Mouse (Mus musculus): ENCODE data around the gene Ino80d.

Gene Ino80d

DNA sequence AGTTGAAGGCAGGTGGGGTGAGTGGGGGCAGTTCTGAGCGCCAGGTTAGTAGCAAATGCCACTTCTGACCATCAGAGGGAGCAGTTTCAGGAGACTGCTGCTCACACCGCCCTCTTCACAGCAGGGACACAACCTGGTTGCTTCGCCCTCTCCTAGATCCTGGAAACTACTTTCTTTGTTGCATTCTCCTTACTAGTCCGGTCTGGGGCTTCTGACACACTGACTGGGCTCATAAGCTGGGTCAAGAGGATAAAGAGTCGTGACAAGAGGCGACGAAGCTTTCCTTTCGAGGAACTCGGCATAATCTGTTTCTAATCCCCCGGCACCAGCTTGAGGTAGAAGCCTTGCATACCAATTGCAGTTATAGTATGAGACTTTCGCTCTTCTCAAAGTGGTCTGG lies 129.9 kb downstream of the Ino80d start:
- peak; percentile 36 for DNase-seq

GRCm38 (mm10) chr1:62976742-62977141 lies 137.7 kb downstream of the Ino80d start:
- no peak for DNase-seq

- no peak for DNase-seq
Measured at GRCm38 (mm10) chr1:62966885-62967284, 147.6 kb downstream of the Ino80d start.

- DNase-seq: peak; percentile 48
Measured at GRCm38 (mm10) chr1:62964291-62964690, 150.2 kb downstream of the Ino80d start.

- no peak for DNase-seq
Measured at GRCm38 (mm10) chr1:62956942-62957645, 157.4 kb downstream of the Ino80d start.

GRCm38 (mm10) chr1:62956526-62956925 lies 157.9 kb downstream of the Ino80d start:
- no peak for DNase-seq

GRCm38 (mm10) chr1:62955340-62955739 lies 159.1 kb downstream of the Ino80d start:
- no peak for DNase-seq

DNA sequence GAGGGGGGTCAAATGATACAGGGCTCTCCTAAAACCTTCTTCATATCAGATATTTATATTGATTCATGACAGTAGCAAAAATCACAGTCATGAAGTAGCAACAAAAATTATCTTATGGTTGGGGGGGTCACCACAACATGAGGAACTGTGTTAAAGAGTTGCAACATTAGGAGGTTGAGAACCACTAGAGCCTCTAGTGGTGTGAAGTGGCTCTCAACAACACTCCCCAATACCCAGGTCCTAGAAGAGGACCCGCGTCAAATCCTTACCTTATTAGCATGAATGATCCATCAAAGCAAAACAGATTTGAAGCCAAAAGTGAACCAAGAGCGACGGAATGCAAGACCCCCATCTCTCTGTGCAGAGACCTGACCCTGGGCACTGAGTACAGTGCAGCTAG lies 161.4 kb downstream of the Ino80d start:
- no peak for DNase-seq

GRCm38 (mm10) chr1:62952319-62952718 lies 162.1 kb downstream of the Ino80d start:
- no peak for DNase-seq

DNA sequence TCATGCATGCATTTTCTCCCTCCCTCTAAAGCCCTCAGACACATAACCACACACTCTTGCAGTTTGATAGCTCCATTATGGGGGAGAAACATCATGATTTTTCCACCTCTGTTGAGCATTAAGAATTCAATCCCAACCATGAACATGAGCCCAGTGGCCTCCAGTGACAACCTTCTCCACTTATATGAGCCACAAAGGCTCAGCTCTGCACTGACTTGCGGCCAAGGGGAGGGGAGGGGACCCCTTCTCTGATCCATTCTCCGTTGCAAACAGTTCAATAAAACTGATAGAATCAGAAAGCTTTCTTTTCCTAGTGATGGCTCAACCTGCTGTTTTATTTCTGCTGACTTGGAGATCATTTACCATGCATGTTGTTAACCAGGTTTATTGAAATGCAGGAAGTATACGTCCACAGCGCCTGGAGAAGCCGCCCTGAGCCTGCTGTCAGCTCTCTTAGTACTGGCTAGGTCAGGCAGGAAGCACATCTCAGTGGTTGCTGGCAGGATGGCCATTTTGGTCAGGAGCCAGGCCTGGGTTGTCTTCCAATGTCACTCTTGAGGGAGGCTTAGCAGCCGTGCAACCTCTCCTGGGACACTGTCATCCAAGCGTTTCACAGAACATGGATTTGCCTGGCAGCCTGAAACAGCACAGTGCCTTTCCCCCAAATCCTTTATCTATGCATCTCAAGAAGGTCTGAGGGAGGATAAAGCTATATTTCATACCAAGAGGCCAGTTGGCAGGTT lies 163.2 kb downstream of the Ino80d start:
- DNase-seq: peak; percentile 75

- DNase-seq: no peak
Measured at GRCm38 (mm10) chr1:62950526-62950925, 163.9 kb downstream of the Ino80d start.

- DNase-seq: no peak
Measured at GRCm38 (mm10) chr1:62947807-62948206, 166.7 kb downstream of the Ino80d start.

DNA sequence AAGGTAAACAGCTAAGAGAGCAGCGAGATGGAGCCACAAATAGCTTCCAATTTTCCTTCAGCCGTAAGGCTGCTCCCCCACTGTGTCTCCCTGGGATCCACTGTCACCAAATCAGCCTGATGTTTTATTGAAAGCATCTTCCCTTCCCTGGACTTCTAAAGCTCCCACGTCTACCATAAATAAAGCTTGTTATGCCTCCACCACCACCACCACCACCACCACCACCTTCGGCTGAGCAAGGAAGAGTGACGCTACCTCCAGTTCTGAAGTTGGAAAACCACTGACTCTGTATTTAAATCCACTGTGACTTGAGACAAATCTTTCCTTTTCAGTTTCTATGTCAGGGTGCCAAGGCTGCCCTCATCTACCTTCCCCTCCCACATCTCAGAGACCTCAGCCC lies 167.5 kb downstream of the Ino80d start:
- no peak for DNase-seq

DNA sequence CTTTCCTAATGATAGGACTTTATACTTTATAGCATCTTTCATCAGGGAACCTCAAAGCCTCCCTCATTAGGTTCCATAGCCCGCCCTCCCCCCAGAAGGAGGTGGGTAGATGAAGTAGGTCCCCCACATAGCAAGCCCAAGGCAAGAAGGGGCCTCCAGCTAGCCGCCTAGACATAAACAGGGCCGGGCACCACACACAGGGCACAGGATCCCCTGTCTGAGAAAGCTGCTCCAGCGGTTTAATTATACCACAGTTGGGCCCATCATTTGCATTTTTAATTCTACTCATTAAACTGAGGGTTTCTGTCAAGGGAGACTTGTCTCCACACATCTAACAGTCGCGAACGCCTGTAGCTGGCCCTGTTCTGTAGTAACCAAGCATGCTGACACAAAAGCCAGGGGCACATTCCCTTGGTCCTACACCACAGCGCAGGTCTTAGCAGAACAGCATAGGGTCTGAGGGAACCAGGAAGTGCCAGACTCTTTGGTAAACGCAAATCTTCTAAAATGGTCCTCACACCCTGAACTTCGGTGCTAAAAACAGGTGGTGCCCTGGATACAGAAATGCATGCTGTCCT lies 179.6 kb downstream of the Ino80d start:
- DNase-seq: no peak

DNA sequence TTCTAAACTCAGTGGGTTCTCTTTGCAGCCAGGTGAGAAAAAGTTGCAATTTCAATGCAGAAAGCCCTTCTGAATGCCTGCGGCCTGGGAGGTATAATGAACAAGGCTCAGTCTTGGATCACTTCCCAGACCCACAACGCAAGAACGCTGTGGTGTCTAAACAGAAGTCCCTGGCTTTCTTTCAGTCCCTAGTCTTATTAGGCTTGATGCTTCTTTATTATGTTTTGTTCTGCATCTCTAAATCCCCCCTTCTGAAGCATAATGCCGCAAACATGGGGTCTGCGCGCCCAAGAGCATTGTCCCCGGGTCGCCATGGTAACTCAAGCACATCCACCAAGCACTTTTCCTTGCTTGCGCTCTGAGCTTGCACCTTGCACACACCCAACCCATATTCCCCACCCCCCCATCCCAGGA lies 180.4 kb downstream of the Ino80d start:
- DNase-seq: peak; percentile 25

DNA sequence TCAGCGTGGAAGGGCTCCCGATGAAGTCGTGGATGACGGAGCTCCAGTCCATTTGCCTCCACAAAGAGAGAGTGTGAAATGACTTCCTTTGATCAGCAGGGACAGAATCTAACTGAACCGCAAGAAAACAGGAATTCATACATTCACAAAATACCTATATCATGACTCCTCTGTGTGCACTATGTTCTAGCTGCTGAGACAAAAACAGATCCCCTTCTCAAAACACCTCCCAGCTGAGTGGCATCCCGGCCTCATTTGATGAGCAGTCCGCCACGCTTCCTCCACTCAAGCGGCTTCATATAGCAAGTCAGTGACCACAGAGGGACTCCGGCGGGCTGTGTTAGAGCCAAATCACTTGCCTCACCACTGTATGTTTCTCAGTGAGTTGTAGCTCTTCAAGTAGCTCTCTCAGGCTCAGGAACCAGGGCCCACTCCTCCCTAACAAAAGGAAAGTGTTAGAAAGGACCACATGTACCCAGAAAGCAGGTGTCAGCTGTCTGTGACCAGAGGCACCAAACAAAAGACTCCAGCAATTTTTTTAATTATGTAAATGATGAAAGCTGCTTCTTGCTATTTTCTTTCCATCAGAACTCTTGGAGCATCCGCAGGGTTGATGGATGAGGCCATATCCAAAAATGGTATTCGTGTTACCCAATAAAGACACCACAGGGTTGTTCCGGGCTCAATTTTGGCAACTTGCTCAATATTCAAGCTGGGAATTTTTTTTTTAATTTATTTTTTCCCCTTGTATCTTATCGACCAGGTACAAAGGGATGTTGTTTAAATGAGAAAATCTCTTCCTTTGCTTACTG lies 181.0 kb downstream of the Ino80d start:
- DNase-seq: no peak

DNA sequence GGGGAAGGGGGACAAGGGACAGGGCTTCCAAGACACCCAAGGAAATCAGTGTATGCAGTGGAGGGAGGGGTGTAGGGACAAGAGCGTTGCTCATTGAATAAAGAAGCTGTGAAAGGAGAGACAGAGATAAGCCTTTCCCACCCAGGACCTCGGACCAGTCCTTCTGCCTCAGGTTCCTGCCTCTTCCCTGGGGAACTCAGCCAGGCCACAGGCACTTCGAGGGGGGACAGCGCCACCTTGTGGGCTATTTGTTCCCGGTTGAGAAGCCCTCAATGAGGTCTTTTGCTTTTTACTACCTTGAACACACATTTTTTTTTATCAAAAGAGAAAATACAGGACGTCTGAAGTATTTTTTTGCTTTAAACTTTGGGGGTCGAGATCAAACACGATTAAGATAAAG lies 185.0 kb downstream of the Ino80d start:
- peak; percentile 55 for DNase-seq

GRCm38 (mm10) chr1:62919219-62919618 lies 195.2 kb downstream of the Ino80d start:
- DNase-seq: no peak

GRCm38 (mm10) chr1:62916609-62917008 lies 197.9 kb downstream of the Ino80d start:
- no peak for DNase-seq

DNA sequence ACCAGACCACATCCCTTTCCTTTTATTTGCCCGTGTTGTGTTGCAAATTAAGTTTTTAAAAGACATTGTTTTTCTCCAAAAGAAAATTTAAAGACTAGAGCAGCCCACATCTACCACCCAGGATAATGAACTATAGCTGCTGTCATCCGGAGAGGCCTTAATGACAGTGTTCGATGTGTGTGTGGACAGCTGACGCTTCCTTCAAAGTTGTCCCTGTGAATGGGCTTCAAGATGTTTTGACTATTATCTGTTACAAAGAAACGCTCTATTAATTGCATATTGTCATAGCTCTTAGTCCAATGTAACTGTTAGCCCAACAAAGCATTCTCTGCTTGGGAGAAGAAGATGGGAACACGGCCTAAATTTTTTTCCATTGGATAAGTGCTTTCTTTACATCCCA lies 200.0 kb downstream of the Ino80d start:
- no peak for DNase-seq

DNA sequence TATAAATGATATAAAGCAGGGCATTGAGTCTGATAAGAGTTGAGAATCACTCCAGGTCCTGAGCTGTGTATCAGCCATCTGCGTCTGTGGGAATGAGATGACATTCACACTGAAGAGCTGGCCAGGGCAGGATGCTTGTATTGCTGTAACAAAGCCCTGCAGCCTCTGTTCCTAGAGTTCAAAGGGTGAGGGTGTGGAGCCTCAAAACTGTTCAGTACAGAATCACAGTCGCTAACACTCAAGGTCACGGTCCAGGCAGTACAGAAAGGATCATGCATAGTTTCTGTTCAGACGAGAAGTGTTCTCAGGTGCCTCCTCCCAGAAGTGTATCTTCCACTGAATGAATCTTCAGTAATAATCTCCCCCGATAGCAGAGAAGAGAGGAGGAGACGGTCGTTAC lies 203.0 kb downstream of the Ino80d start:
- no peak for DNase-seq

DNA sequence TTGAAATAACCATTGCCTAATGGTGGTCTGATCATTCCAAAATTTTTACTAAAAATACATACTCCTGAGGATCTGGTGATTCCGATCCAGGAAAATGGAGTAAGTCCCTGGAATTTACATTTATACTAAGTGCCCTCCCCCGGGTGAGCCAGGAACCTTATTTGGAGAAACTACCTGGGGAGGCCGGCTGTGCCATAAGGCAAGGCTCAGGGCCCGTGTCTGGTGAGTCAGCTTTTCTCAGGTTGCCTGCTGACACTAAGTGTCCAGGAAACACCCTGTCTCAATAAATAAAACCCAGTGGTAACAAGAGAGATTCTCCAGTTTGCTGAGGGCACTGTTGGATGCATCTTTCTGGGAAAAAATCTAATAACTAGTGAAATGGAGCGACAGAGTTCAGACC lies 205.3 kb downstream of the Ino80d start:
- peak; percentile 13 for DNase-seq

- peak; percentile 24 for DNase-seq
Measured at GRCm38 (mm10) chr1:62908508-62908907, 206.0 kb downstream of the Ino80d start.

Measured in cerebellum, adult 9-11 months (tissue).